Mouse (Mus musculus) kidney, postnatal 14 days (tissue): ENCODE data around the gene Uts2r.

ENCODE experiments used
- DNase-seq: peaks from one replicate; pipeline ENCODE4 v3.0.0; 2022; ENCODE audit warnings: mixed read lengths

Uts2r gene

GRCm38 (mm10) chr11:121173203-121173602, 13.1 kb downstream of the Uts2r start:
- DNase-seq = no peak

- DNase-seq = no peak
Measured at GRCm38 (mm10) chr11:121174234-121174633, 14.2 kb downstream of the Uts2r start.

GRCm38 (mm10) chr11:121176285-121177270, 16.5 kb downstream of the Uts2r start:
- peak; percentile 57 for DNase-seq

- DNase-seq = peak; percentile 43
Measured at GRCm38 (mm10) chr11:121189681-121190080, 29.6 kb downstream of the Uts2r start.

GRCm38 (mm10) chr11:121192742-121193141, 32.7 kb downstream of the Uts2r start:
- no peak for DNase-seq

GRCm38 (mm10) chr11:121193415-121193814, 33.3 kb downstream of the Uts2r start:
- DNase-seq = no peak

GRCm38 (mm10) chr11:121198622-121199021, 38.6 kb downstream of the Uts2r start:
- peak; percentile 16 for DNase-seq

GRCm38 (mm10) chr11:121199851-121200250, 39.8 kb downstream of the Uts2r start:
- no peak for DNase-seq

- no peak for DNase-seq
Measured at GRCm38 (mm10) chr11:121200781-121201180, 40.7 kb downstream of the Uts2r start.

- peak; percentile 60 for DNase-seq
Measured at GRCm38 (mm10) chr11:121201436-121202198, 41.5 kb downstream of the Uts2r start.

- DNase-seq = no peak
Measured at GRCm38 (mm10) chr11:121203859-121204160, 43.7 kb downstream of the Uts2r start.

GRCm38 (mm10) chr11:121204161-121205006, 44.3 kb downstream of the Uts2r start, which contains the start of the genes Hexdc and Ogfod3:
Hexdc (plus strand) TSS chr11:121204433.
Ogfod3 (minus strand) TSS chr11:121204711.
- peak; percentile 97 for DNase-seq
